Mouse (Mus musculus) hindbrain, embryonic 16.5 days (tissue): ENCODE results near the gene Lao1. TPM values are rescaled to one million over a fixed set of nuclear protein-coding genes. Genes with fewer than 3 reads are reported as not detected.
"Not testable (repeated sequence)": the region's sequence is repeated elsewhere in the genome, so short reads cannot be mapped to it uniquely, and the experiment has no call there.

Experiments used
- ATAC-seq: fragments of 200-750 bp; cut with Nextera tagmentation; 2 replicates; pipeline ENCODE4 v1.8.0; 2017; ENCODE audit warnings: moderate TSS enrichment, moderate library complexity
- H3K27ac ChIP-seq: fragments of 300-500 bp; sonication (generic); 2 replicates; pipeline ENCODE4 v1.5.1; 2014; ENCODE audit warnings: low read depth, mild to moderate bottlenecking, control low read depth, low read length, moderate library complexity
- H3K27me3 ChIP-seq: fragments of 300-500 bp; sonication (generic); replicated peaks from 2 replicates; pipeline ENCODE4 v1.6.1; 2014; ENCODE audit warnings: low read length; ENCODE audit not compliant: control insufficient read depth, insufficient read depth
- H3K36me3 ChIP-seq: fragments of 300-500 bp; sonication (generic); 2 replicates; pipeline ENCODE4 v1.6.1; 2014; ENCODE audit warnings: mild to moderate bottlenecking, low read length, moderate library complexity, mixed read lengths; ENCODE audit not compliant: control insufficient read depth, insufficient read depth
- H3K4me1 ChIP-seq: fragments of 300-500 bp; sonication (generic); 2 replicates; pipeline ENCODE4 v1.6.1; 2014; ENCODE audit warnings: low read depth, low read length; ENCODE audit not compliant: control insufficient read depth, insufficient read depth
- H3K4me2 ChIP-seq: fragments of 300-500 bp; sonication (generic); 2 replicates; pipeline ENCODE4 v1.6.1; 2014; ENCODE audit warnings: mild to moderate bottlenecking, low read length, control low read depth, moderate library complexity
- H3K4me3 ChIP-seq: fragments of 300-500 bp; sonication (generic); 2 replicates; pipeline ENCODE4 v1.5.1; 2014; ENCODE audit warnings: mild to moderate bottlenecking, low read length, control low read depth, moderate library complexity
- H3K9ac ChIP-seq: fragments of 300-500 bp; sonication (generic); 2 replicates; pipeline ENCODE4 v1.6.1; 2014; ENCODE audit warnings: low read depth, mild to moderate bottlenecking, control low read depth, low read length, moderate library complexity
- H3K9me3 ChIP-seq: fragments of 300-500 bp; sonication (generic); 2 replicates; pipeline ENCODE4 v1.6.1; 2014; ENCODE audit warnings: mild to moderate bottlenecking, low read length, moderate library complexity; ENCODE audit not compliant: control insufficient read depth
- WGBS: fragments of 180-500 bp; shearing (Covaris S2); extraction: QIAGEN DNeasy Blood & Tissue Kit; methylation state at CpG from one replicate; pipeline ENCODE4 v1.1.7; 2014; 5-methylcytosine and 5-hydroxymethylcytosine counted together
- polyA plus RNA-seq: library from polyadenylated mRNA; unstranded; fragments of >200 nt; fragmentation: Nextera tagmentation; extraction: Ambion mirVana; gene quantifications from 2 replicates; pipeline ENCODE4 v1.2.1, GENCODE M21; 2015

Lao1 gene
- 0.06 and 0.09 TPM in 2 replicates for polyA plus RNA-seq

DNA sequence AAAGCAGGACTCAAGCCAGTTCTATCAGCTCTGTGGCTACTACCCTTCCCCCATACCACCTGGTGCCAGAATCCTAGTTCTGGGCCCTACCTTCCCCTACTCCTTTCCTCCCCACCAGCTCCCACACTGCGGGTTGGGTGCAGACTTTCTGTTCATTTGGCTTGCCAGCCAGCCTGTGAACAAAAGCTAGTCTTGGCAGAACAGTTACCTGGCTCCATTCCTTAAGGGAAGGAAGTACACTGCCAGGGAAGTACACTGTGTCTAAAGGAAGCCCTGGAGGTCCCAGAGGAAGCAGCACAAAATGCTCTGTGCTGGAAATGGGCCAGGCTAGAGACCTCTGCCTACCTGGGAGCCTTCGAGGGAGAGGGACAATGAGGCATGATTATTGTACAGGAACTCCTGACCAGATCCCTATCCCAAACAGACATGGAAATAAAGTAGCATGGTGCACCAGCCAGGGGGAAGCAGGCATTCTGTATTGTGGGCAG, at the start of gene Lao1:
Gene Lao1, plus strand, starts transcription at position 438 of the 488 bp plus-strand sequence.
- no peaks in the 10 kb centered on the region for H3K36me3 ChIP-seq
- 72% methylated on average over 2 of the region's 2 CpGs for whole genome bisulfite sequencing
- no peak for ATAC-seq
- H3K4me1 ChIP-seq = no peaks in the 10 kb centered on the region
- no peak within 1 kb of the TSS for H3K4me2 ChIP-seq
- no peak within 1 kb of the TSS for H3K27ac ChIP-seq
- H3K4me3 ChIP-seq = no peak within 1 kb of the TSS
- no peaks in the 10 kb centered on the region for H3K27me3 ChIP-seq
- no peak within 1 kb of the TSS for H3K9ac ChIP-seq
- H3K9me3 ChIP-seq = no peaks in the 10 kb centered on the region

DNA sequence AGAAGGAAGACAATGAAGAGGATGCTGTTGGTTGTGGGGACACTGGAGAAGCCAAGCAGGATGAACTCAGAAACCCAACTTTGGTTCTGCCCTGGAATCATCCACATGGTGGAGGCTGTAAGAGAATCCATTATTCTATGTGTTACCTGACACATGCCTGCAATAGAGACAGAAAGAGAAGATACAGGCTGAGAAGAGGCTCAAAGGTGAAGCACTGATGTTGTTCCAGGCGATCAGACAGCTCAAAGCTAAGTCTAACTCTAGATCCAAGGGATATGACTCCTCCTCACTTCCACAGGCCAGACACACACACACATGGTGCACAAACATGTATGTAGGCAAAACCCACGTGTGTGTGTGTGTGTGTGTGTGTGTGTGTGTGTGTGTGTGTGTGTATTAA, 44.0 kb upstream of the Lao1 start, which contains the start of gene Olfr1329:
Gene Olfr1329, minus strand, starts transcription at position 101 of the 400 bp plus-strand sequence.
- not testable (repeated sequence) for H3K4me3 ChIP-seq, H3K27ac ChIP-seq, H3K27me3 ChIP-seq, ATAC-seq, H3K9me3 ChIP-seq, H3K36me3 ChIP-seq, H3K4me2 ChIP-seq, H3K9ac ChIP-seq, H3K4me1 ChIP-seq
- 61% methylated on average over 2 of the region's 2 CpGs for WGBS

DNA sequence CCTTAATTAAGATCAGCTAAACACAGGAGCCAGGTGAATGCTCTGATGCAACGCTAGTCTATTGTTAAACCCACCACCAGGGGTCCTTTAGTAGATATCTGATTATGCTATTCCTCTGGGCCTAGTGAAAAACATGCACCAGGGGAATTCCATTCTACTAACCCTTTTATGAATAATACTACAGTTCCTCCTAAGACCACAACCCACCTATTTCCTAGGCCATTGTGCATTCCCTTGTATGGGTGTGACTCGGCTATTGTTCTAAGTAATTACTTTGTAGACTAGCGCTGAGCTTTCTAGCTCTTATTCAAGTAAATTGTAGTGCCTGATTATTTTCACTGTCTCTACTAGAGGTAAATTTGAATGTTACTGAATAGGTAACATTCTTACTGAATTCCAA, 30.1 kb upstream of the Lao1 start:
- not testable (repeated sequence) for H3K9me3 ChIP-seq, ATAC-seq, H3K27me3 ChIP-seq, H3K36me3 ChIP-seq, H3K4me2 ChIP-seq, H3K9ac ChIP-seq, H3K27ac ChIP-seq, H3K4me3 ChIP-seq, H3K4me1 ChIP-seq
- 77% methylated on average over 3 of the region's 3 CpGs for WGBS

DNA sequence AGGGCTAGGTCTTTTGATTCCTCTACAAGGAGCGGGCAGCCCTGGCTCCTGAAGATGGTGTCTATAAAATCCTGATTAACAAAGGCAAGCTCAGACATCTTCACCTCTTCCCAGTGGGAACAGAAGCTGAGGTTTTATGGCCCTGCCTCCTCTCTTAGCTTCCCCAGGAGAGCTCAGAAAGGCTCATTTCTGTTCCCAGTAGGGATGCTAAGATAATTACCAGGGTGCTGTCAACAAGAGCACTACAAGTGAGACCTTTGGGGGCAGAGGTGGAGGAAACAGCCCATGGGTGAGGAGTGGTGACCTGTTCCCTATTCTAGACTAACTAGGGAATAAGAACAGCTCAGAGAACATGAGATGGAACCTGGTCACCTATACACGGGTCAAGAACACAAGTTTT, 22.9 kb upstream of the Lao1 start, which contains the start of gene Olfr1328:
Gene Olfr1328, minus strand, starts transcription at position 101 of the 400 bp plus-strand sequence.
- Histone ChIP-seq H3K4me1 (no peaks in the 10 kb centered on the region), H3K27ac (no peak within 1 kb of the TSS), H3K4me2 (no peak within 1 kb of the TSS), H3K36me3 (no peaks in the 10 kb centered on the region), H3K9ac (no peak within 1 kb of the TSS), H3K4me3 (no peak within 1 kb of the TSS), H3K27me3 (no peaks in the 10 kb centered on the region), H3K9me3 (no peaks in the 10 kb centered on the region)
- ATAC-seq = no peak
- WGBS = 92% methylated on average over 2 of the region's 2 CpGs

DNA sequence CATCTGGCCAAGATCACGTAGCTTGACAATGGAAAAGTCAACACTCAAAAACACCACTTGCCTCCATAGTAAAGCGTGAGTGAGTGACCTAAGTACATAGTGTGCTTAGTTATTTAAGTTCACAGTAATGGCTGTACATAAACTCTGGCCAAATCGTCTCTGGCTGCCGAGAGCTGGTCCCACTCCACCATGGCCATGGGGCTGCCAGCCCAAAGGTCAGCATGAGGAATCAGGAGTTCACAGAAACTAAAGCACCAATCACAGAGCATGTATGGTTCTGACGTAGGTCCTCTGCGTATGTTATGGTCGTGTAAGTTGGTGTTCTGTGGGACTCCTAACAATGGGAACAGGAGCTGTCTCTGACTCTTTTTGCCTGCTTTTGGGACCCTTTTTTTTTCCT, 2.6 kb upstream of the Lao1 start:
- WGBS = 88% methylated on average over 7 of the region's 7 CpGs
- no peak for ATAC-seq
- no peaks in the 10 kb centered on the region for H3K4me1 ChIP-seq
- H3K9me3 ChIP-seq = no peaks in the 10 kb centered on the region
- no peak overlapping the region for H3K9ac ChIP-seq
- no peak overlapping the region for H3K4me3 ChIP-seq
- no peaks in the 10 kb centered on the region; the same call in 1 of the 2 replicates for H3K27me3 ChIP-seq
- no peak overlapping the region for H3K4me2 ChIP-seq
- no peak overlapping the region for H3K27ac ChIP-seq
- H3K36me3 ChIP-seq = no peaks in the 10 kb centered on the region

DNA sequence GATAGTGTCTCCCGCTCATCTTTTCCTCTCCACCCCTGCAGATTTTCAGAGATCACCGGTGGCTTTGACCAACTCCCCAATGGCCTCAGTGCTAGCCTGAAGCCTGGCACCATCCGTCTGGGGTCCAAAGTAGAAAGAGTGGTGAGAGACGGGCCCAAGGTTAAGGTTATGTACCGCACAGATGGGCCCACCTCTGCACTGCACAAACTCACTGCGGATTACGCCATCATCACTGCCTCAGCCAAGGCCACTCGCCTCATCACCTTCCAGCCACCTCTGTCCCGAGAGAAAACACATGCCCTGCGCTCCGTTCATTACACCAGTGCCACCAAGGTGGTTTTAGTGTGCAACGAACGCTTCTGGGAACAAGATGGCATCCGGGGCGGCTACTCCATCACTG, 6.3 kb downstream of the Lao1 start:
- 93% methylated on average over 15 of the region's 15 CpGs for WGBS
- Histone ChIP-seq H3K9ac (no peak overlapping the region), H3K4me1 (no peaks in the 10 kb centered on the region), H3K4me2 (no peak overlapping the region), H3K27ac (no peak overlapping the region), H3K27me3 (no peaks in the 10 kb centered on the region), H3K4me3 (no peak overlapping the region), H3K36me3 (no peaks in the 10 kb centered on the region), H3K9me3 (no peaks in the 10 kb centered on the region)
- no peak for ATAC-seq

DNA sequence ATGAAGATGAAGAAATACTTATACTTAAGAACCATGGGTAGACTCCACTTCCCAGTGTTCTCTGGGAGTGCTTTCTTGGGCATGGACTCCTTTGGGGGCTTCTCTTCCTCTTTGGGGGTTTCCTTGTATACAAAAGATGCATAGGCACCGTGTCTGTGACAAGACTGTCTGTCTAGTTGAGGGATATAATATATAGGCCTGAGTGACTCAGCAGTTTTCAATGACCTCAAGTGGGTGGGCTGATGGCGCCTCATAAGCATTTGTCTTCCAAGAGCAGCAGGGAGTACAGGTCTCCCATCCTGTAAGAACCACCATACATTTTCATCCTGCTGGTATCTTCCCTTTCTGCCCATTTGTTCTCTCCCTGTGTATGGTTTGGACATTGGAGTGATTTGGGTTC, 11.9 kb downstream of the Lao1 start:
- H3K9ac ChIP-seq = no peak overlapping the region
- H3K9me3 ChIP-seq = peaks cover 6% of the 10 kb centered on the region; the same call in 1 of the 2 replicates
- H3K4me1 ChIP-seq = no peaks in the 10 kb centered on the region
- no peak overlapping the region for H3K27ac ChIP-seq
- no peak for ATAC-seq
- no peak overlapping the region for H3K4me2 ChIP-seq
- no peak overlapping the region for H3K4me3 ChIP-seq
- WGBS = 81% methylated on average over 2 of the region's 2 CpGs
- H3K36me3 ChIP-seq = no peaks in the 10 kb centered on the region
- H3K27me3 ChIP-seq = no peaks in the 10 kb centered on the region

DNA sequence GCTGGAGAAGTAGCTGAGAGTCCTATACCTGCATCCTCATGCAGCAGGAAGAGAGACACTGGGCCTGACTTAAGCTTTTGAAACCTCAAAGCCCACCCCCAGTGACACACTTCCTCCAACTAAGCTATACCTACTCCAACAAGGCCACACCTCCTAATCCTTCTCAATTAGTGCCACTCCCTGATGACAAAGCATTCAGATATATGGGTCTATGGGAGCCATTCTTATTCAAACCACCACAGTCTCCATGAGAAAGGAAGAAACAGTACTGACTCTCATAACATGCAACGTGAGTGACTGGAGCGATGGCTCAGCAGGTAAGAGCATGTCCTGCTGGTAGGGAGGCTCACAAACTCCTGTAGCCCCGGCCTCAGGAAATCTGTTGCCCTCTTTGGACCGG, 23.9 kb downstream of the Lao1 start:
- no peaks in the 10 kb centered on the region for H3K36me3 ChIP-seq
- H3K9me3 ChIP-seq = no peaks in the 10 kb centered on the region
- H3K4me3 ChIP-seq = no peak overlapping the region
- no peaks in the 10 kb centered on the region for H3K4me1 ChIP-seq
- no peak for ATAC-seq
- no peak overlapping the region for H3K4me2 ChIP-seq
- H3K27ac ChIP-seq = no peak overlapping the region
- H3K9ac ChIP-seq = no peak overlapping the region
- H3K27me3 ChIP-seq = no peaks in the 10 kb centered on the region
- WGBS = 90% methylated on average over 4 of the region's 4 CpGs

DNA sequence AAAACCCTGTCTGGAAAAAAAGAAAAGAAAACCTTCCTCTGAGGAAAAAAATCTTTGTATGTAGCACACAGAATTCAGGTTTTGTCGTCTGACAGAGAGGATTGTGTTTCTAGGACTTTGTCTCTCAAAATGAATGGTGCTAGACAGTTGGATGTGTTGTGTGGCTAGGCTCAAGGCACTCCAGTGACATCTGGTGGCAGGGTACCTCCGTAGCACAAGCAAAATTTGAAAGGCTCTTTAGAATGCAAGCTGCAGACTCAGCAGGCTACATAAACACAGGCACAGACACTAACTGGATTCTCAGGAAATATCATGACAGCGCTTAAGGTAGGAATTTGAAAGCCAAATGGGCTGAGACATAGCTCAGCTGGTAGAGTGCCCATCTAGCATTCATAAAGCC, 27.2 kb downstream of the Lao1 start:
- WGBS = 7% methylated on average over 3 of the region's 3 CpGs
- no peak for ATAC-seq
- no peaks in the 10 kb centered on the region for H3K4me1 ChIP-seq
- H3K36me3 ChIP-seq = no peaks in the 10 kb centered on the region
- no peak overlapping the region for H3K9ac ChIP-seq
- no peak overlapping the region for H3K27ac ChIP-seq
- H3K27me3 ChIP-seq = no peaks in the 10 kb centered on the region
- H3K9me3 ChIP-seq = no peaks in the 10 kb centered on the region
- no peak overlapping the region for H3K4me2 ChIP-seq
- H3K4me3 ChIP-seq = no peak overlapping the region

DNA sequence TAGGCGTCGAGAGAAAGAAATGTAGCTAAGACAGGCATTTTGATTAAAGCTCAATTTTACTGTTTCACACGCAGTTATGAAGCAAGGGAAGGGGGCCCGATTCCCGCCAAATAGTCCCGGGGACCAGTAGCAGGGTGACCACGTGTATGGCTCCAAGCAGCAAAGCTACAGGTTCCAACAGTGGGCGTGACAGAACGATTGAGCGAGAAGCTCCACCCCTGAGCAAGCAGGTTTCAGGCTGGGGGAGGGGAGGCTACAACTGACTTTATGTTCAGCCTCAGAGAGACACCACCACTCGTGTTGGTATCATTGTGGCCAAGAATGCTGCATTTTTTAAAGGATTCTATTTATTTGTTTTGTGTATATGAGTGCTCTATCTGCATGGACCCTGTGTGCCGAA, 28.0 kb downstream of the Lao1 start:
- Histone ChIP-seq H3K27ac (no peak overlapping the region), H3K9ac (no peak overlapping the region), H3K4me2 (no peak overlapping the region), H3K4me1 (no peaks in the 10 kb centered on the region), H3K27me3 (no peaks in the 10 kb centered on the region), H3K36me3 (no peaks in the 10 kb centered on the region), H3K4me3 (no peak overlapping the region), H3K9me3 (0 out of 2 replicates have a peak, but pooled peaks cover 2% of the 10 kb centered on the region)
- no peak for ATAC-seq
- 30% methylated on average over 12 of the region's 12 CpGs for WGBS
